Mouse (Mus musculus): ENCODE measurements around the gene Zp2. TPM values are rescaled to one million over a fixed set of nuclear protein-coding genes. Genes with fewer than 3 reads are reported as not detected.

Zp2 gene
- not detected for polyA plus RNA-seq (2017; shearing (Covaris generic))

DNA sequence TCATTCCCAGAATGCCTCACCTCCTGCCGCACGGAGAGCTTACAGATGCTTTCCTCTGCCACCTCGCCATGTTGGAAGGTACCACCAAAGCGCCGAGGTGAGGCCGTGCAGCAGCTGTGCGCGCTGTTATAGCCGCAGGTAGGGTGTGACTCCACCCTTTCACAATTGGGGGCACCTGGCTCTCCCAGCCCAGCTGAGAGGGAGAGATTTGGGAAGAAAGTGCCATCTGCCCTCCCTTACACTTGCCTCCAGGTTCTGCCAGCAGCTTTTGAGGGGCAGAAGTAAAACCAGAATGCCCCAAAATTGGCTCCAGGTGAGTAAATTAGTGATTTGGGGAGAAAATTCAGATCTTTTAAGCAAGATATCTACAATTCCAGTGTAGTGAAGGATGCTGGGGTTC lies at the start of gene Zp2:
TSS of gene Zp2 (minus strand) at position 101 of the 400 bp plus-strand sequence.

GRCm38 (mm10) chr7:120173603-120174244 lies 28.6 kb upstream of the Zp2 start, which contains the start of gene Anks4b:
Gene Anks4b, plus strand, starts transcription at chr7:120173858.

DNA sequence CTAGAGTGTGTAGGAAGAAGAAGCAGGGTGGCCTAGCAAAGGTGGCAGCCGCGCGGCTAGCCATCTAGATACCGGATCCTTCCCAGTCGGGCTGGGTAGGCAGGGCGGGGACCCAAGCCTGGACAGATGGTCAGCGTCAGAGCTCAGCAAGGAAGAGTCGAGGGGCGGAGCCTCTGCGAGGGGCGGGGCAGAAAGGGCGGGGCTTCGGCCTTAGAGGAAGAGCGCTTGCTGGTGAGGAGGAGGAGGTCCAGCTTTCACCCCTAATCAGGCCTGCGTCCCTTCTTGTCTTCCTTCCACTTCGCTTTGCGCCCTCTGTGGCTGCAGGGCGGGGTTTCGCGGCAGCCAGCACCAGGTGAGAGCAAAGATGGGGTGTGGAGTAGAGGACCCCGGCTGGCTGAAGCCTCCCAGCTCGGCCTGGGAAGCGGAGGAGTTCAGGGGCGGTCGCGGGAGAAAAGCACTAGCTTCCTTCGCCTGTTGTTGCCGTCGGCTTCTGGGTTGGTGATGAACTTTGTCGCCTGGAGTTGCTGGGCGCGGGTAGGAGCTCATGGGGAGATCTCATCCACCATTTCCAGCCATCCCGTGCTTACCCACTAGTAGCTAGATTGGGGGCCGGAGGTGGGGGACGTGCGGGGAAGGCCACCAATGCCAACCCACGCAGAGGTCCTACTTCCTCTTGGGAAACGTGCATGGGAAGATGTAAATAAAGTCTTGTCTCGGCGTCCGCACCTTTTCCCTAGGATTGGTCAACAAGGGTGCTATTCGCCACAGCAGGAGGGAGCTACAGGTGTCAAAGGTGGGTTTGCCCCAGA lies 42.7 kb downstream of the Zp2 start, which contains the start of gene Tmem159:
TSS of gene Tmem159 (plus strand) at position 190 of the 809 bp plus-strand sequence.

DNA sequence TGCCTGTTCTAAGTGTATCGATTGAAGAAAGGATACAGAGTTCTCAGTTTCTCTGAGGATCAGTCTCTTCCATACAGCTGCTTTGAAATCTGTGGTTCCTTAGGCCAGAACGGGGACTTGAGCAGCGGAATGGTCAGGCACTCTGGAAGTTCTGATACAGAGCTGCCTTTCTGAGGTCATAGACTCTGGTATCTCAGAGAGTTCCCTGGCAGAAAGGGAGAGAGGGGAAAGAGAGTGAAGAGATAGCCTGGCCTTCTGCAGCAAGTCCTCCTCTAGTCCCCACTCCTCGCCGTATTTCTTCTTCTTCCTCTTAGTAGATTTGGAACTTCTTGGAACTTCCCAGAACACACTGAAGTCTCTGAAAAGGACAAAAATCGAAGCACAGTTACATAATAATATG lies 49.9 kb downstream of the Zp2 start, which contains the start of gene Dnah3:
TSS of gene Dnah3 (minus strand) at position 101 of the 400 bp plus-strand sequence.

Other genes with a start within 250 kb of the Zp2 start
- gene Lyrm1, start 249.4 kb downstream of the Zp2 start, polyA plus RNA-seq (2017; shearing (Covaris generic)): 20.5 TPM
- gene Dcun1d3, start 249.0 kb downstream of the Zp2 start, polyA plus RNA-seq (2017; shearing (Covaris generic)): 19.4 TPM
- not detected for gene Dnah3, start 50.0 kb downstream of the Zp2 start, polyA plus RNA-seq (2017; shearing (Covaris generic))
- 5.8 TPM for gene Tmem159, start 42.9 kb downstream of the Zp2 start, polyA plus RNA-seq (2017; shearing (Covaris generic))
- gene Anks4b, start 28.6 kb upstream of the Zp2 start, polyA plus RNA-seq (2017; shearing (Covaris generic)): not detected
- gene Crym, start 56.8 kb upstream of the Zp2 start, polyA plus RNA-seq (2017; shearing (Covaris generic)): not detected
- not detected for gene Abca14, start 58.7 kb upstream of the Zp2 start, polyA plus RNA-seq (2017; shearing (Covaris generic))
- not detected for gene Abca15, start 183.4 kb upstream of the Zp2 start, polyA plus RNA-seq (2017; shearing (Covaris generic))

Measured in activated CD4-positive, CD25-positive, alpha-beta regulatory T cell, adult 9 weeks (primary cell).